Mouse (Mus musculus) natural killer cell, adult 2 months (primary cell): ENCODE data around the gene Btbd9.

Experiments used
- DNase-seq, 2 experiments: peaks; one replicate each; pipeline ENCODE4 v3.0.0; 2022; ENCODE audit warnings: low spot score in 2 of 2

Btbd9 gene

DNA sequence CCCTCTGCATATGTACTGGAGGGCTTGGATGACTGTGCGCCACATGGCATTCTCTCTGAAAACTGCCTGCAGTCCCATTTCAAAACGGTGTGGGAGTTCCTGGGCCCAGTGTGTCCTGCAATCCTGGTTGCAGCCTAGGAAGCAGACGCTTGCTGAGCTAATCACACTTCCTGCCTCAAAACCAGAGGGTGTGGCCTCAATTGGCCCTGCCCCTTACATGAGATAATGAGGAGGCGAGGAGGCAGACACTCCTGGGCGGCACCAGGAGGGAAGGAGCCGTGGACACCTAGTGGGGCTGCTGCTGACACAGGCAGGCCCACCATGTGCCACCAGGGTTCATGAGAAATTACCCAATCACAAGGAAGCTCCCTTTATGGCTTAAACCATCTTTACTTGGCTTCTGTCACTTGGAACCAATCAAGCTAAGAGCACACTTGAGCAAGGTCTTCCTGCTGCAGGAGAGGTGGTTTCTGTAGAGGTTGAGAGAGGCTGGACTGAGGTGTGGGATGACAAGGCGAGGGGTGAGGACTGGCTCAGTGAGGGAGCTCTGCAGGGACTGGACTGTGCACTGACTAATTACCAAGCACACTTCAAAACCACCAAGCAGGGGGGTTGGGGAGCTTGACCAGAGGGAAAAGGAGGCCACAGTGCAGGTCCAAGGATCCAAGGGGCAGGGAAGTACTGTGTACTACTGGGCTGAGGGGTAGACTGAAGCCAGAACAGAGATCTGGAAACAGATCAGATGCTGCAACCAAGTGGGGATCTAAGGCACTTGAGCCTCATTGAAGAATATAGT, 295.8 kb downstream of the Btbd9 start:
- DNase-seq = peak in 1 of 2 experiments; percentile 4

- DNase-seq = no peak
Observed at GRCm38 (mm10) chr17:30279684-30280083, 296.6 kb downstream of the Btbd9 start.

- no peak for DNase-seq
Observed at GRCm38 (mm10) chr17:30278596-30279378, 297.5 kb downstream of the Btbd9 start.

DNA sequence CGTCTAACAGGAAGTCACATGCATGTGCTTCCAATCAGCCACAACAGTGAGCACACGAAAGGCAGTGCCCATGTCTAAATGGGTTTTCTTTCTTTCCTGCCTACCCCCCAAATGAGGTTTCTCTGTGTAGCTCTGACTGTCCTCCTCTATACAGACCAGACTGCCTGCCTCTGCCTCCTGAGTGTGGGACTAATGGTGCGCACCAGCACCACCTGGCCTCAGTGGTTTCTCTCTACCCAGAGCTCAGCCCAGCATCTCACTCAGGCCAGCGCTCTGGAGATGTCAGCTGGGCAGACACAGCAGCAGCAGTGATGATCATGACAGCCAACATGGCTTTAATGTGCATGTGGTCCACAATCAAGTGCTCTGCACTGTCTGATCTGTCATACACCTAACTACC, 299.8 kb downstream of the Btbd9 start:
- peak in 1 of 2 experiments; percentile 3 for DNase-seq

- DNase-seq = no peak
Observed at GRCm38 (mm10) chr17:30272769-30273168, 303.5 kb downstream of the Btbd9 start.

GRCm38 (mm10) chr17:30269136-30270063, 306.9 kb downstream of the Btbd9 start:
- no peak for DNase-seq

DNA sequence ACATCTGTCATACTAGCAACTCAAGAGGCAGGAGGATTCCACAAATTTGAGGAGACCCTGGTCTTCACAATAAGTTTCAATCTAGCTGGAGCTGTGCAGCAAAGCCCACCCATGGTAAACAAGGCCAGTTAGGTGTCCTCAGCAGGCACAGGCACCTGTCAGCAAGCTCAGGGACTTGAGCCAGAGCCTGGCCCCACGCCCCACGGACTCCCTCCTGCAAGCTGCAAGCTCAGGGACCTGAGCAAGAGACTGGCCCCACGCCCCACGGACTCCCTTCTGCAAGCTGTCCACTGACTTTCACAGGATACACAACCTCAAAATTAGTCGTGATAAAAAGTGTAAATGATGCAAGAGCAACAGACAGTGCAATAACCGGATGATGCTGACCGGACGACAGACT, 307.8 kb downstream of the Btbd9 start:
- no peak for DNase-seq

GRCm38 (mm10) chr17:30267432-30267973, 308.8 kb downstream of the Btbd9 start:
- no peak for DNase-seq

- DNase-seq = no peak
Observed at GRCm38 (mm10) chr17:30263535-30263934, 312.8 kb downstream of the Btbd9 start.

DNA sequence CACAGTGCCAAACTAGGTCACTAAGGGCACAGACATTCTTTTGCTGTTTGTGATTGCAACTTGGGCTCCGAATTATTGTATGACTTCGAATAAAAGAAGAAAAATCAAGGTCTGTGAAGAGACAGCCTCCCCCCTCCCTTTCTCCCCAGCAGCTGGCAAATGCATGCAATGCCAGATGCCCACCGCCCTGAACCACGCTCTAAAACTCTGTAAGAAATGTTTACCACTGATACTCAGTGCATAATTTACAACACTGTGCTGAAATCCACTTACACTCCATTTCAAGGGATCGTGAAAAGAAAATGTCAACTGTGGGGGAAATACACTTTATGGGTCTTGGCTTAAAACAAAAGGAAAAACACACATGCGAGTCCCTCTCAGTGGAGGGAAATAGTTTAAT, 313.3 kb downstream of the Btbd9 start:
- DNase-seq = no peak

DNA sequence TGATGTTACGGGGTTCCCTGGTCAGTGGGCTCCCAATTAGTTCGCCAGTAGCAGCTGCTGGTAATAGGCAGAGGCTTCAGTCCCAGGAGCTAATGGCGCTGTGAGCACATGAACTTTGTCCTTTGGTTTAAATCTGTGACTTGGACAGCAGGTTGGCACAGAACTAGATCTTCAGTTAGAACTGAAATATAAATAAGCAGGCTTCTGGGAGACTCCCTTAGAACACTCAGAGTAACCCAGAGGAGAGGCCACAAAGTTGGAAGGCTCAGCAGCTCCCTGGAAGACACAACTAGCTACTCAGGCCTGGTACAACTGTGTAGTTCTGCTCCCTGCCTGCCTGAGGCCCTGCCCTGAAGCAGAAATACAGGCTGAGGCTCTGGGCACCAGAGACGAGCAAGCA, 313.8 kb downstream of the Btbd9 start:
- no peak for DNase-seq

- DNase-seq = no peak
Observed at GRCm38 (mm10) chr17:30261983-30262340, 314.3 kb downstream of the Btbd9 start.

GRCm38 (mm10) chr17:30261307-30261982, 314.8 kb downstream of the Btbd9 start:
- DNase-seq = no peak

DNA sequence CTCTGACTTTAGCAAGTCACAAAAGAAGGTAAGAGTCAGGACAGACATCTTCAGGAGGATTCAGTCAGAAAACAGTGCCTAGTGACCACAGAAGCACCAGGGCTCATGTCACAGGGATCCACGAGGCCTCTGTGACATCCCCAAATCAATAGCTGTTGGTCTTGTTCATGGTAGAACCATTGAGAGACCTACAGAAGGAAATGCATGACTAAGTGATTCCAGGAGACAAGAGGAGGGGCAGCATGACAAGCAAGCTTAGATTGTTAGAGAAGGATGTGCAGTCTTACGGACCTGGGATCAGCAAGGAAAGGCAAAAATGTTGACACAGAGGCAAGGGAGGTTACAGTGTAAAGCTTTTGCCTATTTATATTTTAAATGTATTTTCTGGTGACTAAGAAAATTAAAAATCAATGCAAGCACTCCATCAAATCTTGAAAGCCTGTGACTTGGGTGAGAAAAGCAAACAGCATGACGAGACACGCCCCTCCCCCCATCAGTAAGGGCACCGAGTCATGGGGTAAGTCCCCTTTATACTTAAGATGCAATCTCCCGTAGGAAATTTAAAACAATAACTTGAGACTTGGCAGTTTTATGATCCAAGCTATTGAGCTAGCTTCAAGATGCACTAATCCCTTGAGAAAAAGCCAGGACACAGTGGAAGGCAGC, 315.5 kb downstream of the Btbd9 start:
- DNase-seq = no peak

- DNase-seq = no peak
Observed at GRCm38 (mm10) chr17:30259938-30260337, 316.4 kb downstream of the Btbd9 start.

GRCm38 (mm10) chr17:30258480-30258879, 317.8 kb downstream of the Btbd9 start:
- no peak for DNase-seq

DNA sequence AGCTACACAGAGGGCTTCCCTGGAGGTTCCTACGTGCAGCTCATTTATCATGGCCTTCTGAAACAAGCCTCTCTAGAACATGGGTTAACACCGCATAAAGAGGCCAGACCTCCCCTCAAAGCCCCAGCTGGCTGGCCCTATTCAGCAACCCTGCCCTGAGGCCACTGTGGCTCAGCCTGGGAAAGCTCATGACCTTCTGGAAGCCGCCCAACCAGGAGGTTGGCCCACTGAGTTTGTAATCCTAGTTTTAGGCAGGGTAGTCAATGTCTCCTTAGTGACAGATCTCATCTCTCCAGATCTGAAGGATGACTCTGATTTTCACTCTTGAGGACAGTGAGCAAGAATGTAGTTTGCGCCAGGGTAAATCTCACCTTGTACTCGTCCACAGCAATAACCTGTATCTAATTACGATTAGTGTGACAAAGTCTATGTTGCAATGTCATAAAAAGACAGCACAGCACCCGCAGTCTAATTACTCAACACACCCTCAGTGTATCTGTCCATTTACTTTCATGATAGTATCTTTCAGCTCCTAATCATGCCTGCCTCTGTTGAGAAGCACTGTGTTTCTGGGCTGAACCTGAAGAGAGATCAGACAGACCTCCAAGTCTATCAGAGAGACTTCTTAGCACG, 320.2 kb downstream of the Btbd9 start:
- no peak for DNase-seq

GRCm38 (mm10) chr17:30253924-30254323, 322.4 kb downstream of the Btbd9 start:
- DNase-seq = no peak

GRCm38 (mm10) chr17:30253028-30253427, 323.3 kb downstream of the Btbd9 start:
- DNase-seq = no peak

- no peak for DNase-seq
Observed at GRCm38 (mm10) chr17:30245308-30245706, 331.0 kb downstream of the Btbd9 start.
